Mouse (Mus musculus): ENCODE results near the gene Pcp4l1. TPM values are rescaled to one million over a fixed set of nuclear protein-coding genes. Genes with fewer than 3 reads are reported as not detected.
"Not testable (repeated sequence)": the region's sequence is repeated elsewhere in the genome, so short reads cannot be mapped to it uniquely, and the experiment has no call there.

The Pcp4l1 gene
- polyA plus RNA-seq, 1 experiment from 2014 or later: 2.6 TPM

GRCm38 (mm10) chr1:171137486-171138155 lies 58.4 kb downstream of the Pcp4l1 start:
- H3K9ac ChIP-seq (ENCODE audit: low read depth, low read length); H3K4me3 ChIP-seq (ENCODE audit: low read length); H3K4me2 ChIP-seq (replicated peaks; ENCODE audit: low read depth, low read length); H3K4me1 ChIP-seq (ENCODE audit: control insufficient read depth, insufficient read depth, low read length); H3K27me3 ChIP-seq (ENCODE audit: control insufficient read depth, insufficient read depth, low read length); ATAC-seq (ENCODE audit: low FRiP score, low TSS enrichment); H3K27ac ChIP-seq (ENCODE audit: low read depth, low read length); H3K9me3 ChIP-seq (ENCODE audit: control insufficient read depth, low read length): not testable (repeated sequence)
- peaks cover 81% of the 10 kb centered on the region for H3K36me3 ChIP-seq (ENCODE audit: control insufficient read depth, insufficient read depth, low read length)
- WGBS: 94% methylated on average over 8 of the region's 8 CpGs

- no peak for ATAC-seq (ENCODE audit: low FRiP score, low TSS enrichment)
- H3K4me1 ChIP-seq (ENCODE audit: control insufficient read depth, insufficient read depth, low read length): no peaks in the 10 kb centered on the region
- no peak overlapping the region for H3K4me3 ChIP-seq (ENCODE audit: low read length)
- H3K4me2 ChIP-seq (replicated peaks; ENCODE audit: low read depth, low read length): no peak overlapping the region
- H3K9ac ChIP-seq (ENCODE audit: low read depth, low read length): no peak overlapping the region
- whole genome bisulfite sequencing: 98% methylated on average over 2 of the region's 2 CpGs
- no peaks in the 10 kb centered on the region for H3K27me3 ChIP-seq (ENCODE audit: control insufficient read depth, insufficient read depth, low read length)
- H3K27ac ChIP-seq (ENCODE audit: low read depth, low read length): no peak overlapping the region
- no peaks in the 10 kb centered on the region for H3K9me3 ChIP-seq (ENCODE audit: control insufficient read depth, low read length)
- H3K36me3 ChIP-seq (ENCODE audit: control insufficient read depth, insufficient read depth, low read length): peaks cover 75% of the 10 kb centered on the region
Measured at GRCm38 (mm10) chr1:171135600-171135999, 60.5 kb downstream of the Pcp4l1 start.

- Histone ChIP-seq H3K4me1 (ENCODE audit: control insufficient read depth, insufficient read depth, low read length) (no peaks in the 10 kb centered on the region), H3K27me3 (ENCODE audit: control insufficient read depth, insufficient read depth, low read length) (no peaks in the 10 kb centered on the region), H3K9me3 (ENCODE audit: control insufficient read depth, low read length) (no peaks in the 10 kb centered on the region), H3K4me3 (ENCODE audit: low read length) (no peak overlapping the region), H3K4me2 (replicated peaks; ENCODE audit: low read depth, low read length) (no peak overlapping the region), H3K27ac (ENCODE audit: low read depth, low read length) (no peak overlapping the region), H3K9ac (ENCODE audit: low read depth, low read length) (no peak overlapping the region), H3K36me3 (ENCODE audit: control insufficient read depth, insufficient read depth, low read length) (peaks cover 68% of the 10 kb centered on the region)
- no peak for ATAC-seq (ENCODE audit: low FRiP score, low TSS enrichment)
- 89% methylated on average over 1 of the region's 1 CpGs for WGBS
Measured at GRCm38 (mm10) chr1:171130971-171131370, 65.1 kb downstream of the Pcp4l1 start.

GRCm38 (mm10) chr1:171129251-171129650 lies 66.8 kb downstream of the Pcp4l1 start:
- H3K36me3 ChIP-seq (ENCODE audit: control insufficient read depth, insufficient read depth, low read length): peaks cover 51% of the 10 kb centered on the region
- WGBS: 51% methylated on average over 7 of the region's 7 CpGs

GRCm38 (mm10) chr1:171124398-171124797 lies 71.7 kb downstream of the Pcp4l1 start:
- WGBS: 89% methylated on average over 5 of the region's 5 CpGs
- H3K27me3 ChIP-seq (ENCODE audit: control insufficient read depth, insufficient read depth, low read length): no peaks in the 10 kb centered on the region

More at GRCm38 (mm10) chr1:171129251-171129650, 66.8 kb downstream of the Pcp4l1 start:
- H3K4me1 ChIP-seq (ENCODE audit: control insufficient read depth, insufficient read depth, low read length): no peaks in the 10 kb centered on the region
- no peak overlapping the region for H3K27ac ChIP-seq (ENCODE audit: low read depth, low read length)
- no peak overlapping the region for H3K4me3 ChIP-seq (ENCODE audit: low read length)
- H3K27me3 ChIP-seq (ENCODE audit: control insufficient read depth, insufficient read depth, low read length): no peaks in the 10 kb centered on the region
- no peaks in the 10 kb centered on the region for H3K9me3 ChIP-seq (ENCODE audit: control insufficient read depth, low read length)
- ATAC-seq (ENCODE audit: low FRiP score, low TSS enrichment): peak; percentile 73; the same call in 1 of the 2 replicates
- no peak overlapping the region for H3K9ac ChIP-seq (ENCODE audit: low read depth, low read length)
- no peak overlapping the region for H3K4me2 ChIP-seq (replicated peaks; ENCODE audit: low read depth, low read length)

More at GRCm38 (mm10) chr1:171124398-171124797, 71.7 kb downstream of the Pcp4l1 start:
- Histone ChIP-seq H3K4me3 (ENCODE audit: low read length) (no peak overlapping the region), H3K9ac (ENCODE audit: low read depth, low read length) (no peak overlapping the region), H3K27ac (ENCODE audit: low read depth, low read length) (no peak overlapping the region), H3K4me2 (replicated peaks; ENCODE audit: low read depth, low read length) (no peak overlapping the region), H3K9me3 (ENCODE audit: control insufficient read depth, low read length) (no peaks in the 10 kb centered on the region), H3K36me3 (ENCODE audit: control insufficient read depth, insufficient read depth, low read length) (peaks cover 17% of the 10 kb centered on the region; the same call in 1 of the 2 replicates), H3K4me1 (ENCODE audit: control insufficient read depth, insufficient read depth, low read length) (no peaks in the 10 kb centered on the region)
- no peak for ATAC-seq (ENCODE audit: low FRiP score, low TSS enrichment)

Other genes with a start within 250 kb of the Pcp4l1 start
- 1.3 and 1.4 TPM in 2 replicates for gene Fcgr2b, start 219.7 kb downstream of the Pcp4l1 start, polyA plus RNA-seq (2014; fragmentation: Nextera tagmentation; extraction: Ambion mirVana)
- 0.97 and 1.0 TPM in 2 replicates for gene Fcgr4, start 177.3 kb downstream of the Pcp4l1 start, polyA plus RNA-seq (2014; fragmentation: Nextera tagmentation; extraction: Ambion mirVana)
- gene Fcgr3, start 131.3 kb downstream of the Pcp4l1 start, polyA plus RNA-seq (2014; fragmentation: Nextera tagmentation; extraction: Ambion mirVana): 7.0 and 7.9 TPM in 2 replicates
- 2.9 and 3.8 TPM in 2 replicates for gene Cfap126, start 82.3 kb downstream of the Pcp4l1 start, polyA plus RNA-seq (2014; fragmentation: Nextera tagmentation; extraction: Ambion mirVana)
- gene Sdhc, start 45.7 kb downstream of the Pcp4l1 start, polyA plus RNA-seq (2014; fragmentation: Nextera tagmentation; extraction: Ambion mirVana): 291 and 322 TPM in 2 replicates
- gene Mpz, start 45.6 kb downstream of the Pcp4l1 start, polyA plus RNA-seq (2014; fragmentation: Nextera tagmentation; extraction: Ambion mirVana): 0.24 TPM in 1 of 2 replicates, not detected in the other
- gene Nr1i3, start 17.7 kb upstream of the Pcp4l1 start, polyA plus RNA-seq (2014; fragmentation: Nextera tagmentation; extraction: Ambion mirVana): 0.24 and 0.27 TPM in 2 replicates
- gene Tomm40l, start 26.2 kb upstream of the Pcp4l1 start, polyA plus RNA-seq (2014; fragmentation: Nextera tagmentation; extraction: Ambion mirVana): 31.3 and 36.4 TPM in 2 replicates
- gene Apoa2, start 28.8 kb upstream of the Pcp4l1 start, polyA plus RNA-seq (2014; fragmentation: Nextera tagmentation; extraction: Ambion mirVana): 3.5 and 5.7 TPM in 2 replicates
- 30.7 and 32.1 TPM in 2 replicates for gene Fcer1g, start 38.1 kb upstream of the Pcp4l1 start, polyA plus RNA-seq (2014; fragmentation: Nextera tagmentation; extraction: Ambion mirVana)
- 4.1 and 6.9 TPM in 2 replicates for gene Adamts4, start 54.2 kb upstream of the Pcp4l1 start, polyA plus RNA-seq (2014; fragmentation: Nextera tagmentation; extraction: Ambion mirVana)
- 229 and 293 TPM in 2 replicates for gene Ndufs2, start 55.1 kb upstream of the Pcp4l1 start, polyA plus RNA-seq (2014; fragmentation: Nextera tagmentation; extraction: Ambion mirVana)
- gene B4galt3, start 74.1 kb upstream of the Pcp4l1 start, polyA plus RNA-seq (2014; fragmentation: Nextera tagmentation; extraction: Ambion mirVana): 69.9 and 79.2 TPM in 2 replicates
- gene Ppox, start 84.9 kb upstream of the Pcp4l1 start, polyA plus RNA-seq (2014; fragmentation: Nextera tagmentation; extraction: Ambion mirVana): 43.7 and 58.1 TPM in 2 replicates
- 74.4 and 87.9 TPM in 2 replicates for gene Usp21, start 91.7 kb upstream of the Pcp4l1 start, polyA plus RNA-seq (2014; fragmentation: Nextera tagmentation; extraction: Ambion mirVana)
- gene Ufc1, start 98.8 kb upstream of the Pcp4l1 start, polyA plus RNA-seq (2014; fragmentation: Nextera tagmentation; extraction: Ambion mirVana): 114 and 123 TPM in 2 replicates
- 38.8 and 47.1 TPM in 2 replicates for gene Dedd, start 132.9 kb upstream of the Pcp4l1 start, polyA plus RNA-seq (2014; fragmentation: Nextera tagmentation; extraction: Ambion mirVana)
- gene Nit1, start 149.4 kb upstream of the Pcp4l1 start, polyA plus RNA-seq (2014; fragmentation: Nextera tagmentation; extraction: Ambion mirVana): 33.7 and 34.5 TPM in 2 replicates
- 53.7 and 103 TPM in 2 replicates for gene Pfdn2, start 149.4 kb upstream of the Pcp4l1 start, polyA plus RNA-seq (2014; fragmentation: Nextera tagmentation; extraction: Ambion mirVana)
- gene Klhdc9, start 164.5 kb upstream of the Pcp4l1 start, polyA plus RNA-seq (2014; fragmentation: Nextera tagmentation; extraction: Ambion mirVana): 2.2 and 2.4 TPM in 2 replicates
- gene Nectin4, start 173.8 kb upstream of the Pcp4l1 start, polyA plus RNA-seq (2014; fragmentation: Nextera tagmentation; extraction: Ambion mirVana): 1.0 and 2.6 TPM in 2 replicates
- 0.69 and 0.81 TPM in 2 replicates for gene Arhgap30, start 192.7 kb upstream of the Pcp4l1 start, polyA plus RNA-seq (2014; fragmentation: Nextera tagmentation; extraction: Ambion mirVana)
- 85.4 and 86.4 TPM in 2 replicates for gene Usf1, start 215.0 kb upstream of the Pcp4l1 start, polyA plus RNA-seq (2014; fragmentation: Nextera tagmentation; extraction: Ambion mirVana)
- gene Tstd1, start 222.6 kb upstream of the Pcp4l1 start, polyA plus RNA-seq (2014; fragmentation: Nextera tagmentation; extraction: Ambion mirVana): 2.2 and 4.0 TPM in 2 replicates
- 96.4 and 127 TPM in 2 replicates for gene F11r, start 241.3 kb upstream of the Pcp4l1 start, polyA plus RNA-seq (2014; fragmentation: Nextera tagmentation; extraction: Ambion mirVana)